Mouse (Mus musculus) neutrophil, adult 5-6 weeks (primary cell): ENCODE results near the gene Rab1b. TPM values are rescaled to one million over a fixed set of nuclear protein-coding genes. Genes with fewer than 3 reads are reported as not detected.
"Not testable (repeated sequence)": the region's sequence is repeated elsewhere in the genome, so short reads cannot be mapped to it uniquely, and the experiment has no call there.

Experiments used
- ATAC-seq: fragments of 151-379, 151-347 bp; 2 replicates; pipeline ENCODE4 v1.8.0; 2017; ENCODE audit warnings: mild to moderate bottlenecking, moderate TSS enrichment; ENCODE audit not compliant: insufficient number of reproducible peaks, poor library complexity, low FRiP score, severe bottlenecking; ENCODE audit errors: extremely low read depth
- total RNA-seq: library from RNA; stranded (forward); fragments of 200-1000 nt; gene quantifications from 2 replicates; pipeline ENCODE4 v1.2.3, GENCODE M21; 2017

Gene Rab1b
- total RNA-seq, 1 experiment from 2014 or later, result 74.5 TPM

- ATAC-seq, result no peak
These were observed 798 bp downstream of the Rab1b start for GRCm38 (mm10) chr19:5106074-5106473.

- ATAC-seq, result no peak
These were observed 8.3 kb downstream of the Rab1b start, which contains the start of gene Cnih2 for GRCm38 (mm10) chr19:5098363-5099143. Gene Cnih2, minus strand, starts transcription at chr19:5098521.

GRCm38 (mm10) chr19:5097521-5098362, 9.1 kb downstream of the Rab1b start:
- no peak for ATAC-seq

- ATAC-seq, result no peak
These were observed 10.9 kb downstream of the Rab1b start for GRCm38 (mm10) chr19:5095887-5096474.

- ATAC-seq, result no peak
These were observed 12.0 kb downstream of the Rab1b start for GRCm38 (mm10) chr19:5094746-5095417.

GRCm38 (mm10) chr19:5094243-5094632, 12.6 kb downstream of the Rab1b start:
- peak; percentile 57 for ATAC-seq

- ATAC-seq, result no peak
These were observed 13.2 kb downstream of the Rab1b start for GRCm38 (mm10) chr19:5093481-5094242.

- ATAC-seq, result no peak
These were observed 14.8 kb downstream of the Rab1b start for GRCm38 (mm10) chr19:5092083-5092482.

- ATAC-seq, result no peak
These were observed 17.5 kb downstream of the Rab1b start for GRCm38 (mm10) chr19:5089324-5089723.

GRCm38 (mm10) chr19:5087884-5088728, 18.8 kb downstream of the Rab1b start, which contains the start of gene Yif1a:
Gene Yif1a, plus strand, starts transcription at chr19:5088538.
- peak; percentile 84 for ATAC-seq

- not testable (repeated sequence) for ATAC-seq
These were observed 20.3 kb downstream of the Rab1b start for GRCm38 (mm10) chr19:5086533-5086932.

- no peak for ATAC-seq
These were observed 21.6 kb downstream of the Rab1b start, which contains the start of gene Tmem151a for GRCm38 (mm10) chr19:5085145-5085863. Gene Tmem151a, minus strand, starts transcription at chr19:5085531.

- ATAC-seq, result no peak
These were observed 22.1 kb downstream of the Rab1b start for GRCm38 (mm10) chr19:5084834-5085144.

GRCm38 (mm10) chr19:5083961-5084833, 22.7 kb downstream of the Rab1b start:
- no peak for ATAC-seq

GRCm38 (mm10) chr19:5082596-5082995, 24.3 kb downstream of the Rab1b start:
- ATAC-seq, result no peak

- ATAC-seq, result no peak
These were observed 24.9 kb downstream of the Rab1b start for GRCm38 (mm10) chr19:5082005-5082404.
